Mouse (Mus musculus) left cerebral cortex, postnatal 14 days (tissue): ENCODE data around the gene Nvl. TPM values are rescaled to one million over a fixed set of nuclear protein-coding genes. Genes with fewer than 3 reads are reported as not detected.

ENCODE experiments used
- DNase-seq, 2 experiments: peaks; one replicate each; pipeline ENCODE4 v3.0.0; 2021 to 2022; ENCODE audit warnings: low spot score in 2 of 2, mixed read lengths in 1 of 2
- intact Hi-C: fragments of 180-260 bp; cut with DNase I; formaldehyde crosslinking; loops from one replicate; pipeline ENCODE4 v1.15.1; 2025
- total RNA-seq, 2 experiments: library from RNA; stranded (reverse); gene quantifications; 2 replicates each; pipeline ENCODE4 v1.2.3; 2021

Nvl gene
- total RNA-seq, 2 experiments from 2014 or later: 28.9 to 32.4 TPM

DNA sequence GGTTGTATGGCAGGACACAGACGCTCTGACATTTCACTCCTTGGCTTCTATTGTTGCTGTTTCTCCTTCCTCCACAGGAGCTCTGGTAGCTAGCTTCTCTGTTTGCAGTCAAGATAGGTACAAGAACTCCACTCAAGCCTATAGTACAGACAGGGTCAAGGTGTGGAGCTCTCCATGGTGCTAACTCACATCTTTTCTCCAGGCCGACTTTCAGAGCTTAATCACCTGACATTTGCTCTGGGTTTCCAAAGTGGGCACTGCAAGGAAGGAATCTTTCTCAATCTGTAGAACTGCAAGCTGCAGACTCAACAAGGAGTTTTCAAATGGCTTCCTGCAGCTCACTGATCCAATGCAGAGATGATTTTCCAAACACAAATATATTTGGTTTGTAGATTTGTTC is 60.0 kb downstream of the Nvl start:
- intact Hi-C loops: loop anchor here (5.0 kb wide), 1 partner anchor 92 kb away; no protein-coding TSS in a partner anchor
- DNase-seq: no peak

DNA sequence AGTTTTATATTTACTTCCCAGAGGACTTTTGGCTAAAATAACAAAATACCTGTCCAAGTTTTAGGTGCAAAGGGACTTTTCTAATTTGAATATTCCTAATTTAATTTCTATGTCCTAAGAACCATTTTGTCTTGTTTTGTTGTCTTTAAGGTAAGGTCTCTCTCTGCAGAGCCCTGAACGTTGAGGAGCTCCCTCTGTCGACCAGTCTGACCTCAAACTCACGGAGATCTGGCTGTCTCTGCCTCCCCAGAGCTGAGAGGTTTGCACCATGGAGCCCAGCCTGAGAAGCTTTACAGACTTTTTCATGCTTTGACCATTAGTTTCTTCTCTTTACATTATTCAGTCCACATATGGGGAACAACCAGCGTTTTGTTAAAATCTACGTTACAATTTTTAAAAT is 70.9 kb downstream of the Nvl start:
- intact Hi-C loops: no loop called here
- DNase-seq: no peak

DNA sequence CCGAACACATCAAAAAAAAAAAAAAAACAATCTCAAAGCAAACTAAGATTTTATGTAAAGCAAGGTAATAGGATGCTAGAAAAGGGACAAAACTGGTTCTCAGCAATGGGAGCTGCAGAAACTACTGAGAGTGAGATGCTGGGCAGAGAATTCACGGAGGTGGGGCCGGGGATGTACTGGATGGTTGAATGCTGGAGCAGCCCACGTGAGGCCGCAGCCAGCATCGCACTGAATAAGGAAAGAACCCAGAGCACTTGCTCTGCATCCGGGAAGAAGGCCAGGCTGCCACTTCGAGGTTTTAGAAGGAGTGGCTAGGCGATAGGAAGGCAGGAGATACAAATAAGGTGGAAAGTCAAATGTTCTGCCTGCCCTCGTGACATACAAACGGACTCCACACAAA is 74.3 kb downstream of the Nvl start:
- intact Hi-C loops: no loop called here
- peak; percentile 29 to 69 for DNase-seq

DNA sequence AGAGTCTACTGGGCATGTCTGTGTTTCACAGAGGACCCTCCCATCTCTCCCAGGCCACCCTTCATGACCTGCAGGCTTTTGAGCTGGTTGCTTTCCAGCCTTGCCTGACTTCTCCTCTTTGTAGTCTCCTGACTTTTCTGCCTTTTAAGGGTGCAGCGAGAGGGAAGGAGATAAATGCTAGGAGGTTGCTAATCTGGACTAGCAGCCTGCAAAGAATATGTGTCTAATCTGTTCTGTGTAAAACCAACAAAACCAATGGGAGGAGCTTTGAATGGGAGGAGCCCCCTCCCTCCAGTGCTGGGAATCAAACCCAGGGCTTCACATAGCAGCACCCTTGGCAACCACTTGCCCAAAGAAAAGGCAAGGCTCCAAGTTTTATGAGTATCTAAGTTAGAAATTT is 75.7 kb downstream of the Nvl start:
- DNase-seq: no peak
- intact Hi-C loops: no loop called here

DNA sequence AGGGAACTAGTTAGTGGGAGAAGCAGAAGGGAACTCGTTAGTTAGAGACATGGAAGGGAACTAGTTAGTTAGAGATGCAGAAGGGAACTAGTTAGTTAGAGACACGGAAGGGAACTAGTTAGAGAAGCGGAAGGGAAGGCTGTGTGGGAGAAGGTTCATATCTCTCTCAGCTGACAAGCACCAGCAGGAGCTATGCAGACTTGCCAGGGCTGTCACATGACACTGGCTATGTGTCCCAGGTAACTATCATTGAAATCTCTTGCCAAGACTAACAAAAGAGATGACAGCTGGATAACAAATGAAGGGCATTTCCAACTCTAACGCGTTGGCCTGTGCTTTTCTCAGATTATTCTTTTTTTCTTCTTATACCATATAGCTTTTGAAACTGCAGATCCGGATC is 79.4 kb downstream of the Nvl start:
- intact Hi-C loops: no loop called here

DNA sequence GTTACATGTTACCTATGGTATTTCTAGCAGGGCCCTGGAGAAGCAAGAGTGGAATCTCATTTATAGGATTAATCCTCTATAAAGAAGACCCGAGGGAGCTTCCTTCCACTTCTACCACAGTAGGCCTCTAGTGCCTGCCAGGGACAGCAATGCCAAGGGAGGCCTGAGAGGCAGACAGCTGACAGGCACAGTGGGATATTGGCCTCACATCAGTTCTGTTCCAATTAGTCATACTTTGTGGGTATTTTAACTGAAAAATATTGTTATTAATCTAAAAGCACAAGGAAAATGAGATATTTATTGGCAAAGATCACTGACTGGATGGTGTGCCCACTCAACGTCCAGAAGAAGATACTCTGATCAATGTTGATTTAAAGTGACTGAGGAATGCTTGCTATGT is 80.0 kb downstream of the Nvl start:
- intact Hi-C loops: no loop called here

More for the DNA sequence above, 79.4 kb downstream of the Nvl start:
- DNase-seq: no peak

DNA sequence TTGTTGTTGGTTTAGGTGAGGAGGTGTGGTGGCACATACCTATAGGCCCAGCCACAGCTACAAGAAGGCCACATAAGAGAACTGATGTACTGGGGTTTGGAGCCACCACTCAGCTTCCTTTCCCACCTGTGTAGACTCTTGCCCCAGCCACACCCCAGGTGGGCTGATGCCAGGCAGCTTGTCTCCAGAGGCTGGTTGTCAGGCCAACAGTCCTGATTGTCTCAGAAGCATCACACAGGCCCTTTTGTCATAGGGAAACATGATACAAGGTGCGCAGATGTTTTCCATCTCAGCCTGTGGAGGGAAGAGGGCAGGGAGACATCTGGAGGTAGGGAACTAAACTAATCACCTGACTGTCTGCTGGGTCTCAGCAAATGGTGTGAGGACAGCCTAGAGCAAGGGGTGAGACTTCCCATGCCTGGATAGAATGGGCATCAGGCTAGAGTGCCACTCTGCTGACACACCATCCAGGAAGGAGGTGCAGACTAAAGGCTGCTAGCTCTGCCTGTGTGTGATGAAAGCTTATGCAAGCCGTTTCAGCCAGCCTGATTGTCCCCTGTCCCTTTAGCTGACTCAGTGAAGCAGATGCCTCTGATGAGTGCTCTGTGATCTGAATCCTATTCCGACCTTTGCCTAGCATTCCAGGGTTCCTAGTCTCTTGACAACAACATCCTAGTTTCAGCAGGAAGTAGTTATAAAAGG is 82.1 kb downstream of the Nvl start:
- intact Hi-C loops: no loop called here

More for the DNA sequence above, 80.0 kb downstream of the Nvl start:
- no peak for DNase-seq

DNA sequence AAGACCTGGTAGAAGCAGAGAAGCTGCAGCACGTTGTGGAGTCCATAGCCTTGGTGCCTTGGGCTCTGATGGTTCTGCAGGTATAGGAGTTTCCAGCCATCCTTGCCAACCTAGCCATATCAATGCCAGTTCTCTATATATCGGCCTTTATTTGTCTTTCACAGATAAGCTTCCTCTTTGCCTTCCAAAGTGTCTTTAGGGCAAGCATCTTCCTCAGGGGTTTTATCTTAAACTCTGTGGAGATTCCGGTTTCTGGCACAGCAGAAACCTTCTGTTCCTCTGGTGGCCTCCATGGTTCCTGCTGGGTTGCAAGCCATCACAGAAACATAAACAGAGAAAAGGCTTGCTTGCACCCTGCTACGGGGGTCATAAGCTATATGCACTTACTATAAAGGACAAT is 91.1 kb downstream of the Nvl start:
- intact Hi-C loops: no loop called here
- no peak for DNase-seq

More for the DNA sequence above, 82.1 kb downstream of the Nvl start:
- no peak for DNase-seq

DNA sequence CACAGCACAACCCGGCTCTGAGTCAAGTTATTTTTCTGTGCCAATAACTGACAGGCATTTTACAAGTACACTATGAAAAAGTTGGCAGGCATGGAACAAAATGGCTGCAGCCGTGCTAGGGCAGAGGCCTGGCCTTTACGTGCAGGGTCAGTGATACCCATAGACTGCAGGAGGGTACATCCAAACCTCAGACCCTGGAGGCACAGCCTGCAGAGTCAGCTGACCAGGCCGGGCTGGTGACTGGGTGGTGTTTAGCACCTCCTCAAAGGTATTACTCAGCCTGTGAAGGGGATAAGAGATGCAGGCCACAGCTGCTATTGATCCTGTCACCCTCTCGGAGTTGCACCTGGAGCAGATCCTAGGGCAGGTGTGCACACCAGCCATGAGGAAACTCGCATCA is 93.1 kb downstream of the Nvl start, which contains the start of gene 9130409I23Rik:
9130409I23Rik (plus strand) TSS at position 301 of the 400 bp plus-strand sequence.
- no peak for DNase-seq
- intact Hi-C loops: no loop called here

DNA sequence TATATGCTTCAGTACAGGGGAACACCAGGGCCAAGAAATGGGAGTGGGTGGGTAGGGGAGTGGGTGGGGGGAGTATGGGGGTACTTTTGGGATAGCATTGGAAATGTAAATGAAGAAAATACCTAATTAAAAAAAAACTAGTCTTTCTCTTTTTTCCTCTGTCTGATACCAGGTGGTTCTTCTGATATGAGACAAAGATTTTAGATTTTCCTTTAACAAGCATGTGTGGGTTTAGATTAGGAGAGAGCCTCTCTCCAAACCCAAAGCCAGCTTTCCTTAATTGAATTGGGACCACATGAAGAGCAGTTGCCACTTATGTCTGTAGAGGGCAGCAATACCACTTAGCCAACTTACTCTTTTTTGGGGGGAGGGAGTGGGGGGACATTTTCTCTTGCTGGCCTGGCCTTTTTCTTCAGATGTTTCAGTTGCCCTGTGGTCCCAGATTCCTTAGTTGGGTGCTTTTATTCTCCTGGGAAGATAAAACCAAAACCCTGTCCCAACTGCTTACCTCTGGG is 94.6 kb downstream of the Nvl start:
- intact Hi-C loops: no loop called here
- DNase-seq: no peak

DNA sequence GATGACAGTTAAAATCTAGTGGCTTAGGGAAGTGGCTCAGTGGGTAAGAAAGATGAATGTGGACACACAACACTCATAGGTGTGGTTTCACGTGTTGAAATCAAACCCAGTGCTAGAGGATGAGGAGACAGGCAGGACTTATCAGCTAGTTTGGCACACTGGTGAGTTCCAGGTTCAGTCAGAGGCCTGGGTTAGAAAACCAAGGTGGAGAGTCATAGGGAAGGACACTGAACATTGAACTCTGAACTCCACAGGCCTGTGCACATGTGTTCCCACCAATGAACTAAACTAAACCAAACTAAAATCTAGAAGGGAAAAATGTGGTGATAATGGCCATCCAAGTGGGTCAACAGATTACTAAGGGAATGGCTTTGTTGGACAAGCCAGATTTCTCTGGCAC is 96.5 kb downstream of the Nvl start:
- intact Hi-C loops: no loop called here
- DNase-seq: no peak

DNA sequence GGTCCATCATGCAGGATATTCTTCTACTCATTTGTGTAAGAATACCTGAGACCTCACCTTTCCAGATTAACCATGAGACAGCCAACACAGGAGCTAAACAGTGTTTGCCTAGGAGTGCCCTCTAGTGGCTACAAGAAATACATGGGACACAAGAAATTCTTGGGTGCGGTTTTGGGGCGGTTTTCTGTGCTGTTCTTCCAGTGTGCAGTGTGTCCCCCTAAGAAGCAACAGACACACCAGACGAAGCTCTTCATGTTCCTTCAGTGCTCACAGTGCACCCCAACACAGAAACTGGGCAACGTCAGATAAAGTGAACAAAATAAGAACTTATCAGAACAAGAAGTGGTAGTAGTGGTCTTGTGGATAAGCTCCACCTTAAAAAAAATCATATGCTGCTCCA is 104.4 kb downstream of the Nvl start:
- DNase-seq: no peak
- intact Hi-C loops: loop anchor here (2.0 kb wide), 1 partner anchor 47 kb away; no protein-coding TSS in a partner anchor

DNA sequence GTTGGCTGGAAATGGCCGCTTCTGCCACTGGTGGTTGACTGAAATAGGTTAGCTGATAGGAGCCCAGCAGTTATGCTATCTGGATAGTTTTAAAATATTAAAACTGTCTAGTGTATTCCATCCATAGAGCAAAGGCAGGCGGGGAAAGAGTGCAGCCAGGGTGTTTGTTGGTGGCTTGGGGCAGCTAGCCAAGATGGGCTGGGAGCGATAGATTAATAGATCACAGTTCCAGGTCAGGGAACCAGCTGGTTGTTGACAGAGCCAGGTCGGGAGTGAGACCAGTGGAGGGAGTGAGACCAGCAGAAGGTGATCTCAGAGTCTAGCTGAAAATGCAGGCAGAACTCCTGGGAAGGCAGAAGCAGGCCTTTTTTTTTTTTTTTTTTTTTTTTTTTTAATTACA is 106.4 kb downstream of the Nvl start:
- intact Hi-C loops: loop anchor here (2.0 kb wide), 1 partner anchor 45 kb away; no protein-coding TSS in a partner anchor

More for the DNA sequence above, 106.4 kb downstream of the Nvl start:
- no peak for DNase-seq

Other genes starting within 250 kb of the Nvl start
- gene Pycr2, start 239.9 kb downstream of the Nvl start, total RNA-seq: 10 to 100 TPM; 29.3 to 30.6 TPM
- 1 to 10 TPM in 1 of 2 experiments, under 1 TPM in 1; 0.37 to 1.9 TPM for gene Lefty1, start 209.2 kb downstream of the Nvl start, total RNA-seq
- 1 to 10 TPM; 8.8 to 9.3 TPM for gene Tmem63a, start 201.9 kb downstream of the Nvl start, total RNA-seq
- gene Ephx1, start 123.3 kb downstream of the Nvl start, total RNA-seq: 10 to 100 TPM; 17.0 to 19.1 TPM
- not detected for gene 9130409I23Rik, start 93.0 kb downstream of the Nvl start, total RNA-seq
- 10 to 100 TPM; 20.8 to 22.0 TPM for gene Cnih4, start 489 bp upstream of the Nvl start, total RNA-seq
- gene Wdr26, start 67.8 kb upstream of the Nvl start, total RNA-seq: 100 to 1,000 TPM; 119 to 126 TPM
- 10 to 100 TPM; 72.5 to 76.0 TPM for gene Cnih3, start 208.4 kb upstream of the Nvl start, total RNA-seq